Mouse (Mus musculus) embryonic facial prominence, embryonic 14.5 days (tissue): Measurements from ENCODE around the gene Shisa4. TPM values are rescaled to one million over a fixed set of nuclear protein-coding genes. Genes with fewer than 3 reads are reported as not detected.
A peak's percentile ranks its signal among the peaks of the same experiment; 100 is the strongest.

Experiments
- ATAC-seq: fragments of 200-750 bp; cut with Nextera tagmentation; 2 replicates; pipeline ENCODE4 v1.8.0; 2017; ENCODE audit warnings: low read depth, moderate number of reproducible peaks, moderate TSS enrichment
- DNase-seq: peaks from one replicate; pipeline ENCODE4 v3.0.0-alpha.2; 2015; ENCODE audit warnings: low spot score
- H3K27ac ChIP-seq: fragments of 300-500 bp; sonication (generic); replicated peaks from 2 replicates; pipeline ENCODE4 v1.5.1; 2014; ENCODE audit warnings: low read depth, mild to moderate bottlenecking, low read length, moderate library complexity
- H3K27me3 ChIP-seq: fragments of 300-500 bp; sonication (generic); replicated peaks from 2 replicates; pipeline ENCODE4 v1.6.1; 2014; ENCODE audit warnings: low read length; ENCODE audit not compliant: control insufficient read depth, insufficient read depth
- H3K36me3 ChIP-seq: fragments of 300-500 bp; sonication (generic); 2 replicates; pipeline ENCODE4 v1.6.1; 2014; ENCODE audit warnings: low read length, mixed read lengths; ENCODE audit not compliant: control insufficient read depth, insufficient read depth
- H3K4me1 ChIP-seq: fragments of 300-500 bp; sonication (generic); 2 replicates; pipeline ENCODE4 v1.6.1; 2014; ENCODE audit warnings: antibody characterized with exemption, low read length; ENCODE audit not compliant: control insufficient read depth, insufficient read depth
- H3K4me2 ChIP-seq: fragments of 300-500 bp; sonication (generic); 2 replicates; pipeline ENCODE4 v1.6.1; 2014; ENCODE audit warnings: low read depth, mild to moderate bottlenecking, low read length, moderate library complexity, mixed read lengths
- H3K4me3 ChIP-seq: fragments of 300-500 bp; sonication (generic); 2 replicates; pipeline ENCODE4 v1.5.1; 2014; ENCODE audit warnings: low read depth, mild to moderate bottlenecking, low read length
- H3K9ac ChIP-seq: fragments of 300-500 bp; sonication (generic); 2 replicates; pipeline ENCODE4 v1.6.1; 2014; ENCODE audit warnings: low read depth, mild to moderate bottlenecking, low read length, moderate library complexity, mixed read lengths
- H3K9me3 ChIP-seq: fragments of 300-500 bp; sonication (generic); 2 replicates; pipeline ENCODE4 v1.6.1; 2016; ENCODE audit warnings: low read length; ENCODE audit not compliant: control insufficient read depth
- whole genome bisulfite sequencing: fragments of 180-500 bp; shearing (Covaris S2); extraction: QIAGEN DNeasy Blood & Tissue Kit; methylation state at CpG from one replicate; pipeline ENCODE4 v1.1.7; 2014; 5-methylcytosine and 5-hydroxymethylcytosine counted together
- polyA plus RNA-seq: library from polyadenylated mRNA; unstranded; fragments of >200 nt; fragmentation: Nextera tagmentation; extraction: Ambion mirVana; gene quantifications from 2 replicates; pipeline ENCODE4 v1.2.1, GENCODE M21; 2014

The Shisa4 gene
- polyA plus RNA-seq, 1 experiment from 2014 or later: 25.2 TPM

- ATAC-seq (no peak), DNase-seq (no peak)
- Histone ChIP-seq H3K27me3 (no peaks in the 10 kb centered on the region), H3K4me1 (peaks cover 8% of the 10 kb centered on the region; the same call in 1 of the 2 replicates), H3K27ac (no peak overlapping the region), H3K36me3 (no peaks in the 10 kb centered on the region), H3K9ac (no peak overlapping the region), H3K4me2 (peak overlapping the region; percentile 15; the same call in 1 of the 2 replicates), H3K9me3 (no peaks in the 10 kb centered on the region), H3K4me3 (no peak overlapping the region)
- 70% methylated on average over 4 of the region's 4 CpGs for WGBS
Observed at GRCm38 (mm10) chr1:135373171-135373677, 1.8 kb downstream of the Shisa4 start.

GRCm38 (mm10) chr1:135369415-135369814 lies 5.6 kb downstream of the Shisa4 start:
- Histone ChIP-seq H3K27ac (no peak overlapping the region), H3K9me3 (no peaks in the 10 kb centered on the region), H3K36me3 (no peaks in the 10 kb centered on the region), H3K4me3 (no peak overlapping the region), H3K27me3 (no peaks in the 10 kb centered on the region), H3K9ac (no peak overlapping the region), H3K4me2 (peak overlapping the region; percentile 95), H3K4me1 (peaks cover 7% of the 10 kb centered on the region; the same call in 1 of the 2 replicates)
- DNase-seq (no peak), ATAC-seq (no peak)
- WGBS: 69% methylated on average over 5 of the region's 5 CpGs

- 18% methylated on average over 13 of the region's 14 CpGs for WGBS
- no peaks in the 10 kb centered on the region for H3K9me3 ChIP-seq
- peak overlapping the region; percentile 95 for H3K4me2 ChIP-seq
- H3K27me3 ChIP-seq: no peaks in the 10 kb centered on the region
- H3K4me3 ChIP-seq: peak overlapping the region; percentile 48
- peak; percentile 74 for DNase-seq
- H3K27ac ChIP-seq: no peak overlapping the region
- no peak for ATAC-seq
- no peaks in the 10 kb centered on the region for H3K36me3 ChIP-seq
- peaks cover 3% of the 10 kb centered on the region; the same call in 1 of the 2 replicates for H3K4me1 ChIP-seq
- peak overlapping the region; percentile 66 for H3K9ac ChIP-seq
Observed at GRCm38 (mm10) chr1:135368982-135369381, 6.1 kb downstream of the Shisa4 start.

- ATAC-seq: peak; percentile 86
- WGBS: under 1% methylated on average over 20 of the region's 20 CpGs
- H3K27ac ChIP-seq: no peak overlapping the region; the same call in 1 of the 2 replicates
- H3K27me3 ChIP-seq: no peaks in the 10 kb centered on the region
- H3K9me3 ChIP-seq: no peaks in the 10 kb centered on the region
- peak overlapping the region; percentile 48 for H3K4me3 ChIP-seq
- H3K4me1 ChIP-seq: no peaks in the 10 kb centered on the region
- H3K36me3 ChIP-seq: no peaks in the 10 kb centered on the region
- peak; percentile 96 for DNase-seq
- peak overlapping the region; percentile 95 for H3K4me2 ChIP-seq
- peak overlapping the region; percentile 66 for H3K9ac ChIP-seq
Observed at GRCm38 (mm10) chr1:135368245-135368644, 6.8 kb downstream of the Shisa4 start.

GRCm38 (mm10) chr1:135367595-135367994 lies 7.4 kb downstream of the Shisa4 start:
- H3K27me3 ChIP-seq: no peaks in the 10 kb centered on the region
- WGBS: 69% methylated on average over 8 of the region's 8 CpGs
- H3K36me3 ChIP-seq: no peaks in the 10 kb centered on the region
- H3K9me3 ChIP-seq: no peaks in the 10 kb centered on the region
- DNase-seq (no peak), ATAC-seq (no peak)
- H3K4me3 ChIP-seq: no peak overlapping the region
- no peak overlapping the region; the same call in 1 of the 2 replicates for H3K9ac ChIP-seq
- no peak overlapping the region for H3K27ac ChIP-seq
- H3K4me2 ChIP-seq: no peak overlapping the region
- no peaks in the 10 kb centered on the region for H3K4me1 ChIP-seq

GRCm38 (mm10) chr1:135367005-135367404 lies 8.0 kb downstream of the Shisa4 start:
- no peak overlapping the region for H3K4me2 ChIP-seq
- H3K4me3 ChIP-seq: no peak overlapping the region
- H3K27ac ChIP-seq: no peak overlapping the region
- H3K9ac ChIP-seq: no peak overlapping the region
- no peaks in the 10 kb centered on the region for H3K36me3 ChIP-seq
- H3K27me3 ChIP-seq: no peaks in the 10 kb centered on the region
- 0 out of 2 replicates have a peak, but pooled peaks cover 3% of the 10 kb centered on the region for H3K9me3 ChIP-seq
- 75% methylated on average over 7 of the region's 7 CpGs for WGBS
- H3K4me1 ChIP-seq: no peaks in the 10 kb centered on the region
- DNase-seq: no peak
- no peak for ATAC-seq

GRCm38 (mm10) chr1:135366380-135366779 lies 8.7 kb downstream of the Shisa4 start:
- no peaks in the 10 kb centered on the region for H3K4me1 ChIP-seq
- no peak overlapping the region for H3K27ac ChIP-seq
- H3K36me3 ChIP-seq: no peaks in the 10 kb centered on the region
- H3K9me3 ChIP-seq: 0 out of 2 replicates have a peak, but pooled peaks cover 6% of the 10 kb centered on the region
- DNase-seq (no peak), ATAC-seq (no peak)
- no peak overlapping the region for H3K4me2 ChIP-seq
- no peak overlapping the region for H3K9ac ChIP-seq
- H3K4me3 ChIP-seq: no peak overlapping the region
- no peaks in the 10 kb centered on the region for H3K27me3 ChIP-seq

GRCm38 (mm10) chr1:135363446-135363845 lies 11.6 kb downstream of the Shisa4 start:
- Histone ChIP-seq H3K36me3 (no peaks in the 10 kb centered on the region), H3K27me3 (no peaks in the 10 kb centered on the region), H3K4me1 (no peaks in the 10 kb centered on the region), H3K9ac (no peak overlapping the region), H3K4me2 (no peak overlapping the region), H3K27ac (no peak overlapping the region), H3K4me3 (no peak overlapping the region), H3K9me3 (0 out of 2 replicates have a peak, but pooled peaks cover 6% of the 10 kb centered on the region)
- DNase-seq (no peak), ATAC-seq (no peak)
- 72% methylated on average over 8 of the region's 8 CpGs for WGBS

GRCm38 (mm10) chr1:135362115-135362514 lies 12.9 kb downstream of the Shisa4 start:
- H3K36me3 ChIP-seq: no peaks in the 10 kb centered on the region
- H3K27ac ChIP-seq: no peak overlapping the region
- no peak overlapping the region for H3K4me2 ChIP-seq
- 0 out of 2 replicates have a peak, but pooled peaks cover 6% of the 10 kb centered on the region for H3K9me3 ChIP-seq
- no peak overlapping the region for H3K4me3 ChIP-seq
- H3K27me3 ChIP-seq: no peaks in the 10 kb centered on the region
- no peak for ATAC-seq
- no peak overlapping the region for H3K9ac ChIP-seq
- no peaks in the 10 kb centered on the region for H3K4me1 ChIP-seq
- no peak for DNase-seq
